Mouse (Mus musculus): ENCODE data around the gene Mecom.
"Not testable (repeated sequence)": the region's sequence is repeated elsewhere in the genome, so short reads cannot be mapped to it uniquely, and the experiment has no call there.

The Mecom gene

GRCm38 (mm10) chr3:30547908-30548307 is at the start of gene Mecom:
Gene Mecom, minus strand, starts transcription at chr3:30548008.
- no peak for DNase-seq (ENCODE audit: low spot score in 2 of 2)

GRCm38 (mm10) chr3:30597271-30597670 is 49.5 kb upstream of the Mecom start:
- no peak for DNase-seq (ENCODE audit: low spot score in 2 of 2)

GRCm38 (mm10) chr3:30595111-30595832 is 47.5 kb upstream of the Mecom start:
- DNase-seq (ENCODE audit: low spot score in 2 of 2), result peak; percentile 20 to 22

GRCm38 (mm10) chr3:30593719-30594485 is 46.1 kb upstream of the Mecom start:
- DNase-seq (ENCODE audit: low spot score in 2 of 2), result no peak

- no peak for DNase-seq (ENCODE audit: low spot score in 2 of 2)
Observed at GRCm38 (mm10) chr3:30592418-30592853, 44.6 kb upstream of the Mecom start.

- DNase-seq (ENCODE audit: low spot score in 2 of 2), result no peak
Observed at GRCm38 (mm10) chr3:30588865-30589264, 41.1 kb upstream of the Mecom start.

DNA sequence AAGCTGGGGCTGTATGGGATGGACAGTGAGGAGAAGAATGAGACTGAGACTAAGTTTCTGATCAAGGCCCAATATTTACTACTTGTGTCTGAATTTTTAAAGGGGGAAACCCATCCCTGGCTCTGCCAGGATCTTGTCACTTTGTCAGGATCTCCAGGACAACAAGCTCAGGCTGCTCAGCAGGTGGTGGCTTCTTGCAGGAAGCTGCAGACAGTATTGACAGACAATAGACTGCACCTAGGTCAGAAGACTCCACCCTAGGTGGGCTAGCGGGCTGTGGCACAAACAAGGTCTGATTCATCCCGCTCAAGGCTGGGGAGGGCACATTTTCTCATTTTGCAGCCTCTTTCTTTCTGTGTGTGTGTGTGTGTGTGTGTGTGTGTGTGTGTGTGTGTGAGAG is 25.7 kb upstream of the Mecom start:
- DNase-seq (ENCODE audit: low spot score in 2 of 2), result no peak

DNA sequence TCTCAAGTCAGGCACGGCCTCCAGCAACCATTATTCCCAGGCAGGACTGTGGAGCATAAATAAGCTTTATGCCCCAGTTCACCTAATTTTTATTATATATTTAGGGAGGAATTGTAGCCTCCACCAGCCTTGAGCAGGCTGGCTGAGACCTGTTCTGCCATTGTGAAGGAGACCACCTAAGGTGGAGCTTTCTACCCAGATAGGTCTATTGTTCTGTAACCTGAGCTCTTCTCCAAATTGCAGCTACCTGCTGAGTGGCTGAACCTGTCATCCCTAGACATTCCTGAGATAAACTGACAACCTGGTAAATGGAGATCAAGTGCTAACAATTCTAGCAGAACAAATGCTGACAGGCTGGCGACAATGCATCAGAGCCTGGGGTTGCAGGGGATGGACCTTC is 18.5 kb upstream of the Mecom start:
- not testable (repeated sequence) for DNase-seq (ENCODE audit: low spot score in 2 of 2)

DNA sequence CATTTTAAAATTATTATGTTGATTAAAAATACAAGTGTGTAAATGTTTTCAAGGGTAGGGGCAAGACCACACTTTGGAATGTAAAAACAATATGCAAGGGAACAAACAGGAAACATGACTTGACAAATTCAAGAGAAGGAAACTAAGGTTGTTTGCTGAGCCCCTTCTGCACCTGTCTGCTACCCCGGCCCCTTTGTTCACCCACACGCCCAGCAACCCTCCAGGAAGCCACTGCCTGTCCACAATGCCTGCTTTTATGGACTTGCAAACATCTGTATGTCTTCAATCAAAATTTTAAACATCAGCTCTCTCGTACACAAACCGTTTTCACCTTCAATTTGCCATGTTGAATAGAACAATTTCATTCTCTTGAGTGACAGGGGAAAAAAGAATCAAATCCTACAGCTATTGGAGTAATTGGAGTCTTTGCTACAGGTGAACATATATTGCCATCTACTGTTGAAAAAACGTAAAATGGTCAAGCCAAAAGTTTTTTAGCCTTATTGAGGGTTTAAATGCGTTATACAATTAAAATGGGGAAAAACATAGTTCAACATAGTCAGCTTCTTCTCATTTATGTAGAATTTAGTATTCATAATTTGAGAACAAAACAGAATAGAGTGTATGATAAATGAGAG is 13.0 kb upstream of the Mecom start:
- DNase-seq (ENCODE audit: low spot score in 2 of 2), result no peak

- DNase-seq (ENCODE audit: low spot score in 2 of 2), result no peak
Observed at GRCm38 (mm10) chr3:30553741-30554140, 5.9 kb upstream of the Mecom start.

DNA sequence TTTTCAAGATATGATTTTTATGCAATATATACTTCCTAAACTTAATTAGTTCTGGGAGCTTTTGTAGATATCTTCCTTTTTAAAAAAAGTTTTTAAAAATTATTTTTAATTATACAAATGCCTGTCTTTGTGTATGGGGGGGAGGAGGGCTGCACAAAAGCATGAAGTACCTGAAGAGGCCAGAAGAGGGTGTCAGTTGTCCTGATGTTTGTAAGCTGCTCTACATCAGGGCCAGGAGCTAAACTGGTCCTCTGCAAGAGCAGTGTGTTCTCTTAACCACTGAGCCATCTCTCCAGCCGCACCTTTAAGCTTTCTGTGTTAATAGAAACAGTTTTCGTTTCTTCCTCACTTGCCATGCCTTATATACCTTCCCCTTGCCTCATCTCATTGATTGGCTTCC is 2.4 kb upstream of the Mecom start:
- DNase-seq (ENCODE audit: low spot score in 2 of 2), result no peak

DNA sequence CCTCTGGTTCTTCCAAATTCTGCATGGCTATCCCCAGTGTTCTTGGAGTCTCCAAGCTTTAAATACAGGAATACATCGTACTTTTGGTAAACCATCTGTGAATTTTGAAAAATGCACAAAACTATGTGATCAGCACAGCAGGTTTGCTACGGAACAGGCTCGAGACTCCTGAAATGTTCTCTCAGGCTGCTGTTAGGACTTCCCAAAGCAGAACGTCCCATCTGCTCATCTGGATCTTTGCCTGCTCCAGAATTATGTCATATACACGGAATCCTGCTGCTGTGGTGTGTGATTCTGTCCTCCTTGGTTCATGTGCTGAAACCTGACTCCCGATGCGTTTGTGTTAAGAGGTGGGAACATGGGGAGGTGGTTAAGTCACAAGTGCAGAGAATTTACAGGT is 1.1 kb upstream of the Mecom start:
- no peak for DNase-seq (ENCODE audit: low spot score in 2 of 2)

- DNase-seq (ENCODE audit: low spot score in 2 of 2), result peak in 1 of 2 experiments; percentile 12
Observed at GRCm38 (mm10) chr3:30546831-30547369, 908 bp downstream of the Mecom start.

DNA sequence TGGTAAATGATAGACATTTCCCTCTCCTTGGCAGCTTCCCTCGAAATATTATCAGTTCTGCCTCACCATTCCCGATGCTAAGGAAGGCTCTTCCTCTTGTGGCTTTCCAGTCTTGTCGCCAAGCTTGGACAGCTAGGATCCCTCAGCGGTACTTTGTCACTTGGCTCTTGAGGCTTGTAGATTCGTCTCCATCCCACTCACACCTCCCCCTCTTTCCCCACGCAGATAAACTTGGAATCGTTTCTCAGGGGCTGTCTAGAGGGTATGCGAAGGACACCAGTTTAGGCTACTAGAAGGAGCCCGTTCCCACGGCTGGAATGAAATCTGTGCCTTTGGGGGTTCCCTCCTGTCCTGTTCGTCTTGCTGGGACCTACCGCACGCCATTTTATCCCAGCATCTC is 1.4 kb downstream of the Mecom start:
- no peak for DNase-seq (ENCODE audit: low spot score in 2 of 2)

DNA sequence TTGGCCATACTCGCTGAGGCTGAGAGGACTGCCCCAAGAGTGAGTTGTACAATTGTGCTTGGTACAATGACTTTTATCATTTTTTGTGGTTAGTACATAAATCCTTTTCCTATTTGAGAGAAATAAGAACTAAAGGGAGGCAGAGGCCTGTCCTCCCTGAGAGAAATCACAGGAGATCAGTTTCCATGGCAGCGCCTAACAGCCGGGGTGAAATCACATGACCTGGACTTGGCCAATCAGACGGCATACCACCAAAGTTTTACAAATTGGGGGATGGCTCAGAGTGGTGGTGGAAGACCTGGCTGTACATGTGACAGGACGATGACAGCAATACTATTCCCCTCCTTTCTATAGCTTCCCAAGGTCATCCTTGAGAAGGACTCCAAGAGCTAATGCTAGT is 2.6 kb downstream of the Mecom start:
- no peak for DNase-seq (ENCODE audit: low spot score in 2 of 2)

DNA sequence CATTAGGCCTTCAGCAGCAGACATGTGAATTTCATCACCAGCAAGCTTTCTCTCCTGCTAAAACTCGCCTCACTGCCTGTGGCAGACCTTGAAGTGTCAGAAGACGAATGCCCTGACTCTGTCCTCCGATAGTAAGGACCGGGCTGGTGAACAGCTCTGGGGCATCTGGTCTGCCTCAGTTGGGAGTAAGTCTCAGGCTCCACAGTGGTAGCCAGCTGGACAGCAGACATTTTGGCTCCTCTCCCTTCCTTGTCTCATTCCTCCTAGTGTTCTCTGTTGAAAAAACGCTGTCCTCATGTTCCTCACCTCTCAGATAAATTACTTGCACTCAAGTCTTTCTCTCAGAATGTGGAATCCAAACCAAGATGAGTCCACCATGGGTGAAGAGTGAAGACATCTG is 3.5 kb downstream of the Mecom start:
- no peak for DNase-seq (ENCODE audit: low spot score in 2 of 2)

- no peak for DNase-seq (ENCODE audit: low spot score in 2 of 2)
Observed at GRCm38 (mm10) chr3:30535821-30536220, 12.0 kb downstream of the Mecom start.

- DNase-seq (ENCODE audit: low spot score in 2 of 2), result not testable (repeated sequence)
Observed at GRCm38 (mm10) chr3:30520751-30521150, 27.1 kb downstream of the Mecom start.

DNA sequence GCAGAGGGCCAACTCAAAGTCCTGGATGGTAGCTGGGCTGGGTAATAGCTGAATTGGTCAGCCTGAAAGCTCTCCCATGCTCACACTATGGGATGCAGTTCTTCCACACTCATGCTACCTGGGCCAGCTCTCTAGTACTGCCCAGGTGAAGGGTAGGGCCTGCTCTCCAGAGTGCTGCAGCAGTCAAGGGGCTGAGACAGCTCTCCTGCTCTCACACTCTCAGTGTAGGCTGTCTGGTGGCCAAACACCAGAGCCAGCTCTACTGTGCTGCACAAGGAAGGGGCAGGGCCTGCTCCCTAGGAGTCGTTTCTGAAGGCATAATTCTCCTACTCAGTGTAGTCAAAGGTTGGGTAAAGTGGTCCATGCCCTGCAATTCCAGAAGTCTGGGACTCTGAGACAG is 28.4 kb downstream of the Mecom start:
- no peak for DNase-seq (ENCODE audit: low spot score in 2 of 2)

GRCm38 (mm10) chr3:30515795-30516170 is 32.0 kb downstream of the Mecom start:
- no peak for DNase-seq (ENCODE audit: low spot score in 2 of 2)

- no peak for DNase-seq (ENCODE audit: low spot score in 2 of 2)
Observed at GRCm38 (mm10) chr3:30514901-30515794, 32.7 kb downstream of the Mecom start.

All from frontal cortex, postnatal 25 days (tissue).